Mouse (Mus musculus) megakaryocyte progenitor cell, adult 5-6 weeks (primary cell): Measurements from ENCODE around the gene 9930021J03Rik. TPM values are rescaled to one million over a fixed set of nuclear protein-coding genes. Genes with fewer than 3 reads are reported as not detected.

Experiments used
- ATAC-seq: replicated peaks from 2 replicates; pipeline ENCODE4 v1.8.0; 2016; ENCODE audit warnings: mild to moderate bottlenecking, moderate TSS enrichment, inconsistent platforms; ENCODE audit not compliant: poor library complexity
- total RNA-seq, 2 experiments: library from RNA; stranded (forward) in 1 of 2; stranded (reverse) in 1 of 2; fragments of 157-497, 149-512 nt in 1 of 2; fragments of 200-1000 nt in 1 of 2; gene quantifications; 2 replicates each; pipeline versions ENCODE4 v1.2.3 to v1.2.4; 2015 to 2017

9930021J03Rik gene
- total RNA-seq, 2 experiments from 2014 or later: 12.2 to 45.2 TPM

DNA sequence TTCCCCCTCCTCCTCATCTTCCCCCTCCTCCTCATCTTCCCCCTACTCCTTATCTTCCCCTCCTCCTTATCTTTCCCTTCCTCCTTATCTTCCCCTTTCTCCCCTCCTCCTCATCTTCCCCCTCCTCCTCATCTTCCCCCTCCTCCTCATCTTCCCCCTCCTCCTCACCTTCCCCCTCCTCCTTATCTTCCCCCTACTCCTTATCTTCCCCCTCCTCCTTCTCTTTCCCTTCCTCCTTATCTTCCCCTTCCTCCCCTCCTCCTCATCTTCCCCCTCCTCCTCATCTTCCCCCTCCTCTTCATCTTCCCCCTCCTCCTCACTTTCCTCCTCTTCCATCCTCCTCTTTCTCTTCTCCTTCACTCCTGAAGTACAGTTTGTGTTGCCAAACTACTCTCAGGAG is 108.9 kb downstream of the 9930021J03Rik start:
- ATAC-seq: no peak

DNA sequence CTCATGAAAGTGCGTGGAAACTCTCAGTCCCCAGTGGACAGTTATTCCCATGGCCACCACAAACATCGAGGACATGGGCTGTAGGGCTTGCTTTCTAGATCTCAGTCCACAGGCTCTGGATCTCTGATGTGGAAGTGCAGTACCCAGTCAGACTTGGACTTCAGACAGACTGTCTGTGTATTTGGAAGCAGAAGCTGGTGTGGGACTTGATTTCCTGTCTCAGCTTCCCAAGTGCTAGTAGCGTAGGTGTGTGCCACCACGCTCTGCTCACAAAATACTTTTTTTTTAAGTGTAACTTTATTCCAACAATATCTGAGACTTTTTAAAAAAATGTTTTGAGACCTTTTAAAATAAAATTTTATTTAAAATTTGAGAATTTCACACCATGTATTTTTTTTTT is 109.5 kb downstream of the 9930021J03Rik start:
- no peak for ATAC-seq

DNA sequence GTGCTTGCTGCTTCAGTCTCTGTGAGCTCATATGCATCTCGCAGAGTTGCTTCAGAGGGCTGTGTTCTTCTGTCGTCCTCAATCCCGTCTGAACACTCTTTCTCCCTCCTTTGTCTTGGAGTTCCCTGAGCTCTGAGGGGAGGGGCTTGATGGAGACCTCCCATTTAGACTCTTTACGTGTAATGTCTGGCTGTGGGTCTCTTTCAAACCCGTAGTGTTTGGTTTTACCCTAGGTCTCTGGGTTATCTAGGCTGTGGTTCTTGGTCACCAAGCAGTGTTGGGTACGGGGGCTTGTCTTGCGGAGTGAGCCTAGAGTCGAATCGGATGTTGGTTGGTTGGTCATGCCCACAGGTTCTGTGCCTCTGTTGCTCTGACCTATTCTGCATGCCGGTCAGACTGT is 110.7 kb downstream of the 9930021J03Rik start:
- no peak for ATAC-seq

- ATAC-seq: peak; percentile 92
These were observed 121.8 kb downstream of the 9930021J03Rik start for GRCm38 (mm10) chr19:29683844-29684540.

DNA sequence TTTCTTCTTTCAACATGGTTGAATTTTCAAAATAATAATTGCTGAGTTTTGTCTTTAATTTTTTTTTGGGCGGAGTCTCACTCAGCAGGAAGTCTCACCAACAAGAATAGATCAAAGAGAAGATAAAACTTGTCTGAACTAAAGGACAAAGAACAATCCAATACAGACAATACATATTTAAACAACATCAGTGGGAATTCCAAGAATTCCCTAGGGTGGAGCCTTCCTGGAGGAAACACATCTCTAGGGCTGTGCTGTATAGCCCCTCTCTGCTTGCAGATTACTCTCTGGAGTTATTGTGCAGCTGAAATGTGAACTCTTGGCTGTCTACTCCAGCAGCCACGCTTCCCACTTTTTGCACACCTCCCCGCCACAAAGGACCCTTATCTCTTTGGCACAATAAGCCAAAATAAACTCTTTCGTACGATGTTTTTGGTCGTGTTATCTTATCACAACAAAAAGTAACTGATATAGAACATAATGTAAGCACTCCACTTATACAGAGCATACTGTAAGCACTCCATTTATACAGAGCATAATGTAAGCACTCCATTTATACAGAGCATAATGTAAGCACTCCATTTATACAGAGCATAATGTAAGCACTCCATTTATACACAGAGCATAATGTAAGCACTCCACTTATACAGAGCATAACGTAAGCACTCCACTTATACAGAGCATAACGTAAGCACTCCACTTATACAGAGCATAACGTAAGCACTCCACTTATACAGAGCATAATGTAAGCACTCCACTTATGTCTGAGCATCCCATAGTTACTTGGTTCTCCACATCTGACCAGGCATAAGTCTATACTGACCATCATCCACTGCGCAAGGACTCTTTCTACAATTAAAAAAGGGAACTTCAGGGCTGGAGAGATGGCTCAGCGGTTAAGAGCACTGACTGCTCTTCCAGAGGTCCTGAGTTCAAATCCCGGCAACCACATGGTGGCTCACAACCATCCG is 125.3 kb downstream of the 9930021J03Rik start:
- 0 out of 2 replicates have a peak, but pooled peaks have one; percentile 14 for ATAC-seq

- peak; percentile 76 for ATAC-seq
These were observed 127.5 kb downstream of the 9930021J03Rik start for GRCm38 (mm10) chr19:29678181-29678778.

- ATAC-seq: no peak
These were observed 129.2 kb downstream of the 9930021J03Rik start for GRCm38 (mm10) chr19:29676479-29677193.

DNA sequence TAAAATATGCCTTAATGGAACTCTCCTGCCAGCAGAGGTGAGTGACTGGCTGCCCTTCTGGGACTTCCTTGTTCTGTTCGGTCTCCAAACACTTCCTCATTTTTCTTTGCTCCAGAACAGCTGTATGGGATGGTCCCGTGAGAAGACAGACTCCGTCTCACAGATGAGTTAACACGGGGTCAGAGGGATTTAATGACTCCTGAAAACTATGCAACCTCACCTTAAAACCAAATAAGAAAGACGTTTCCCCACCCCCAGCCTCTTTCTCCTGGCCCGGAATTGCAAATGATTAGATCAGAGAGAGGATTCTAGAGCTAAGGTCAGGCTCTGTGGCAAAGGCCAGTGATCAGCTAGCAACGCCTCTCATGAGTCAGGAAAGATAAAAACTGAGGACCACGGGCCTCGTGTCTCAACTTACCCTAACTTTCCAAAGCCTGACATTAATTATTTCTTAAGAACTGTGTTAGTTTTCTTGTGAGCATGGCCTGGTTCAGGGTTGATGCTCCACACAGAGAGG is 130.2 kb downstream of the 9930021J03Rik start:
- peak; percentile 69 for ATAC-seq

- ATAC-seq: no peak
These were observed 130.8 kb downstream of the 9930021J03Rik start for GRCm38 (mm10) chr19:29674946-29675345.

GRCm38 (mm10) chr19:29672660-29673059 is 133.1 kb downstream of the 9930021J03Rik start:
- ATAC-seq: no peak

DNA sequence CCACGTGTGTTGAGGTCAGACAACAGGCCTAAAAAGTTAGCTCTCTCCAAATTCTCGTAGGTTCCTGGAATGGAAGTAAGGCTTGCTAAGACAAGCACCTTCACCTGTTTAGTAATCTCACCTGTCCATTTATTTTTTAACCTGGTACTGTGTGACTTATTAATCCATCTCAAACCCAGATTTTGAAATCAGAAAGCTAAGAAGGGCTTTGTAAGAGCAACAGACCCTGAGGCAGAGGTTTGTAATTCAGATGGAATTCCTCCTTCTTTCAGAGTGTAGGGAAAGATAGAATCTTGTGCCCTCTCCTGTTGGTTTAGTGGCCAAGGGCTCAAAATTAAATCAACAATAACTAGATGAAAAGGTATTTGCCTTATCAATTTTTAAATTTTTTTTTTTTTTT is 134.6 kb downstream of the 9930021J03Rik start:
- ATAC-seq: no peak

DNA sequence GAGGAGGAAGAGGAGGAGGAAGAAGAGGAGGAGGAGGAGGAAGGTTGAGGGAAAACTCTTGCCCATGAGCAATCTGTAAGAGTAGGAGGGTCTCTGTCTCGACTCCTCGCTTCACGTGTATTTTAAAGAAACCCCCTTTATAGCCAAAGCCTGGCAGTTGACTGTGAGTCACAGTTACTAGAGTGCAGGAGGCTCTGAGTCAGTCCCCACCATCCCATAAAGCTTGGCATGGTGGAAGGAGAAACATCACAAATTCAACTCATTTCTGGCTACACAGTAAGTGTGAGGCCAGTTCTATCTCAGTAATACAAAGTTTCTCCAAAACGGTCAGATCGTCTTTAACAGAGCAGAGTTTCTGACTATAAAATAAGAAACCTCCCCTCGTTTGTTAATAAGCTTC is 135.5 kb downstream of the 9930021J03Rik start:
- no peak for ATAC-seq

DNA sequence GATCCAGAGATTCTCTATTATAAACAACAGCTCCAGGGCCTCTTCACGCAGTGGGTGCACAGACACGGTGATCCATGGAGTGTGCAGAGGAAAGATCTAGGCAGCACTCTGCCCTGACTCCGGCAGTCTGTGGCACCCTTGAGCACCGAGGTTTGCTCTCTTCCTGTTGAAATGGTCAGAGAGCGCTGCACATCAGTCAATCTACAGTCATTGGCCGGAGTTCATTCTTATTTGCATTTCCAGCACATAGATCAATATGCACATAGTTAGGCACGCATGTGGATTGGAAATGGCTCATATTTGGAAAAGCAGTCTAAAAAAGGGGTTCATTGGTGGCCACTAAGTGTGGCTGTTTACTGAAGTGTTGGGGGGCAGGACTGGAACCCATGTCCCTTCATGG is 137.7 kb downstream of the 9930021J03Rik start:
- ATAC-seq: no peak

- ATAC-seq: peak; percentile 46; the same call in 1 of the 2 replicates
These were observed 138.7 kb downstream of the 9930021J03Rik start for GRCm38 (mm10) chr19:29666965-29667594.

DNA sequence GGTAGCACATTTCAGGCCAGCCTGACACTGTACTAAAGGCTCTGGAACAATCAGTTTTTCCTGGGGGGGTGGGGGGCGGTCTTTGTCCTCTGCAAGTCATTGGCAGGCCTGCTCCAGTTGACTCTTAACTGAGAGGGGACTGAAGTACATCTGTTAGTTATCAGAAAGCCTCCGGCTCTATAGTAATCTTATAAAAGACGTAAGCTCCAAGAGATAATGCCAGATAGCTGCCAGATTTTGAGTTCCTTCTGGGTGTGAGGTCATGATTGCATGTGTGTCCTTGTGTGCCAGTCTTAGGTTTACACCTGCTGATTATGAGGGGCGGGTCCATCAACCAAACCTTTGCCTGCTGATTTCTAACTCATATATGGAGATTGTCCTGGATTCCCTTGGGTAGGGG is 139.6 kb downstream of the 9930021J03Rik start:
- no peak; the same call in 1 of the 2 replicates for ATAC-seq

DNA sequence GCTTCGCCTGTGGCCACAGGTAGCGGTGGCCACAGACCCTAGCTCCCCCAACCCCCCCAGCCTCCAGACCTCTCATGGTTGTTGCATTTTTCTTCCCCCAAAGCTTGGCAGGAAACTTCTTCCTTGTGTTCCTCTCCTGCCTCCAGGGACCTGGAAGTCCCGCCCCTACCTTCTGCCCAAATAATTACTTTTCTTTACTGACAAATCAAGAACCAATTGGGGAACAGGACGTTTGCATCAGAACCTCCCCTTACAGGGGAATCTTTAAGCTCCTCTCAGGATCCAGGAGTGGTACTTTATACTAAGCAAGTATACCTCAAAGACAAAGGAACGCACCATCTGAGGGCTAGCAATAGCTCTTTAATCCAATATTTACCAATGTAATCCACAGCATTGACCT is 140.9 kb downstream of the 9930021J03Rik start:
- no peak for ATAC-seq
